Mouse (Mus musculus) thymus, postnatal 10 days (tissue): ENCODE data around the gene Fcgr3.
"Not testable (repeated sequence)": the region's sequence is repeated elsewhere in the genome, so short reads cannot be mapped to it uniquely, and the experiment has no call there.

Experiments used
- DNase-seq, 2 experiments: peaks; one replicate each; pipeline ENCODE4 v3.0.0; 2021; ENCODE audit warnings: low spot score in 2 of 2

Gene Fcgr3

DNA sequence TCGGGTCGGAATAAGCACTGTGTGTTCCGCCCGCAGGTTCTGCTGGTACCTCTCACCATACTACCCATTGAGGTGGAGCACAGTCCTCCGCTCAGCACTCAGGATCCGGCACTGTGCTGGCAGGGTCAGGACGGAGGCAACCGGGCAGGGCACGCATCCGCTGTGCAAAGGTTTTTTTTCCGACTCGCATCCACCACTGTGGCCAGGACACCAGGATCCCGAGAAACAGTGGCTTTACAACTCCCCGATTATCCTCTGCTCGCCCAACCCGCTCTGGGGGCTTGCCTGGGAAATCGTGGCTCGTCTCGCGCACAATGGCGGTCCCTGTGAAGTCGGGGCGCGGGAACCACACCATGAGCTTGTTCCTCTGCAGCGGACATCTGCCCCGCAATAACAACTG lies 21.0 kb upstream of the Fcgr3 start:
- DNase-seq = no peak

DNA sequence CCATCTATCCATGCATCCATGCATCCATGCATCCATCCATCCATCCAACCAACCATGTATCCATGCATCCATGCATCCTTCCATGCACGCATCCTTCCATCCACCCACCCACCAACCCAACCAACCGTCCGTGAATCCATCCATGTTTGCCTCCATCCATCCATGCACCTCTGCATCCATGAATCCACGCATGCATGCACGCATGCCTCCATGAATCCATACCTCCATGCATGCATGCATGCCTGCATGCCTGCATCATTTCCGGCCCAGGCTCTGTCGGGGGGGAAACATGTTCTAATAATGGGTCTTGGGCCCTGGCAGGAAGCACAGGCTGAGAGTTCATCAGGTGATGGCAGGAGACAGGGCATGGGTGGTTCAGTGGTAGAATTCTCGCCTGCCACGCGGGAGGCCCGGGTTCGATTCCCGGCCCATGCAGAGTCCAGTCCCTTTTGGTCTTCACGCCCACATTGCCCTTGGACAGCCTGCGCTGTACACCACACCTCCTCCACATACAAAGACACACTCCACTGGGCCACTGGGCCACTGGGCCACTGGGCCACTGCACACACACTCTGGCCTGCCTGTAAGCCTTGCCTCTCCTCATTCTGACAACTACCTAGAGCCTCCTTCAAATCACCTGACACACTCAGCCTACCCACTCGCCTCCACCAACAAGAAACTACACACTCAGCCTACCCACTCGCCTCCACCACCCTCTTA lies 16.9 kb upstream of the Fcgr3 start:
- not testable (repeated sequence) for DNase-seq

- not testable (repeated sequence) for DNase-seq
Measured at GRCm38 (mm10) chr1:171079825-171080224, 15.1 kb upstream of the Fcgr3 start.

DNA sequence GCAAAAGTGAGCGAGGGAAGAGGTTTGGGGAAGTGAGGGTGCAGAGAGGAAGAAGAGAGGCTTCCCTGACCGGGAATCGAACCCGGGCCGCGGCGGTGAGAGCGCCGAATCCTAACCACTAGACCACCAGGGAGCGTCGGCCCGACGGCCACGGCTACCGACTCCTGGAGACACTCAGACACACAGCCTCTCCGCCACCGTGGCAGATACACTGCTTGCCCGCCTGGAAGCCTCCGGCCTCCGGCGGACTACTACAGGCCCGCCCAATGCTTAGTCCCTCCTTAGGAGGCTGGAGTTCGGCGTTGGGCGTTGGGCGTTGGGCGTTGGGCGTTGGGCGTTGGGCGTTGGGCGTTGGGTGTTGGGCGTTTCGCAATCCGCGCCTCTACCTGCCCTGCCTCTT lies 14.6 kb upstream of the Fcgr3 start:
- DNase-seq = not testable (repeated sequence)

DNA sequence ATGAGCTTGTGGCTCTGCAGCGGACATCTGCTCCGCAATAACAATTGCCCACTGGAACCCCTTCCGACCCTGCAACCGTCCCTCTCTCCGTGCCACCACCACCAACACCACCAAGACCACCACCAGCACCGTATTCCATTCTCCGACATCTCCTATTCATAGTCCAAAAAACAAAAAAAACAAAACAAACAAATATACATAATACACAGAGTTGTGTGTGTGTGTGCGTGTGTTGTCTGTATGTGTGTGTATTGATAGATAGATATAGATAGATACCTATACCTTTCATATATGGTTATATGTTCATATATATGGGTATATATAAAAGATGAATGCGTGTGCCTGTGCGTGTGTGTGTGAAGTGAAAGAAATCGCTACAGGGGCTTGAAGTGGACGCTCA lies 13.7 kb upstream of the Fcgr3 start:
- DNase-seq = not testable (repeated sequence)

- DNase-seq = peak in 1 of 2 experiments; percentile 32
Measured at GRCm38 (mm10) chr1:171077955-171078354, 13.2 kb upstream of the Fcgr3 start.

DNA sequence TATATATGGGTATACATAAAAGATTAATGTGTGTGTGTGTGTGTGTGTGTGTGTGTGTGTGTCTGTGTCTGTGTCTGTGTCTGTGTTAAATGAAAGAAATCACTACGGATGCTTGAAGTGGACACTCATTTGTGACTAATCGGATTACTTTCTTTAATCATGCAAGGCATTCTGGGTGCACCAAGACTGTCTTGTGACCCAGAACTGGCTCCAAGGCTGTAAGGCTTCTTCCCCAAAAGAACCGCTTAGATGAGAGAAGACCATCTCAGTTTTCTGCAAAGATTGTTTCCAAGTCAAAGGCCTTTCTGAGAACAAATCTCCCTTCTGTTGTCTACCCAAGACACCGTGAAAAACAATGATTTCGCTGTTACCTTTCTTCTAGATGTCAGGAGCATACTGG lies 12.5 kb upstream of the Fcgr3 start:
- DNase-seq = not testable (repeated sequence)

DNA sequence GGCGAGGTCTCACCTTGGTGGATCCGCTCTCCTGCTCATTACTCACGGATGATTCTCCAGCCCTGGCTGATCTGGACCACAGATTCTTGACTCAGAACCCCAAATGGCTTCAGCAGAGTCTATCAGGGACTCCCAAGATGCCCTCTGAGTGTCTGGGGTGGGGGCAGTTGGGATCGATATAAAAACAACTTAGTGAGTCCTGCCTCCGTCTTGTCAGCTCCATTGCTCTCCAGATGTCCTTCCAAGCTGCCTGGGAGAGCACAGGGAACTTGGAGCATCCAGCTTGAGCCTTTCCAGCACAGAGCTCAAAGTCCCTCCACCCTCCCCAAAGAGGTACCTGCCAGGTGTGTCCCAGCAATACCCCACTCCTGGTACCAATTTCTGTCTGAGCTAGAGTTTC lies 11.4 kb upstream of the Fcgr3 start:
- not testable (repeated sequence) for DNase-seq

DNA sequence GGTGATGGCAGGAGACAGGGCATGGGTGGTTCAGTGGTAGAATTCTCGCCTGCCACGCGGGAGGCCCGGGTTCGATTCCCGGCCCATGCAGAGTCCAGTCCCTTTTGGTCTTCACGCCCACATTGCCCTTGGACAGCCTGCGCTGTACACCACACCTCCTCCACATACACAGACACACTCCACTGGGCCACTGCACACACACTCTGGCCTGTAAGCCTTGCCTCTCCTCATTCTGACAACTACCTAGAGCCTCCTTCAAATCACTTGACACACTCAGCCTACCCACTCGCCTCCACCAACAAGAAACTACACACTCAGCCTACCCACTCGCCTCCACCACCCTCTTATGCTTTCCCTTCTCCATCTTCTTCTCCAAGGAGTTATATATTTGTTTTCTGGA lies 9.5 kb upstream of the Fcgr3 start:
- peak in 1 of 2 experiments; percentile 26 for DNase-seq

GRCm38 (mm10) chr1:171072217-171072616 lies 7.5 kb upstream of the Fcgr3 start:
- DNase-seq = not testable (repeated sequence)

DNA sequence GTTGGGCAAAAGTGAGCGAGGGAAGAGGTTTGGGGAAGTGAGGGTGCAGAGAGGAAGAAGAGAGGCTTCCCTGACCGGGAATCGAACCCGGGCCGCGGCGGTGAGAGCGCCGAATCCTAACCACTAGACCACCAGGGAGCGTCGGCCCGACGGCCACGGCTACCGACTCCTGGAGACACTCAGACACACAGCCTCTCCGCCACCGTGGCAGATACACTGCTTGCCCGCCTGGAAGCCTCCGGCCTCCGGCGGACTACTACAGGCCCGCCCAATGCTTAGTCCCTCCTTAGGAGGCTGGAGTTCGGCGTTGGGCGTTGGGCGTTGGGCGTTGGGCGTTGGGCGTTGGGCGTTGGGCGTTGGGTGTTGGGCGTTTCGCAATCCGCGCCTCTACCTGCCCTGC lies 7.0 kb upstream of the Fcgr3 start:
- not testable (repeated sequence) for DNase-seq

- not testable (repeated sequence) for DNase-seq
Measured at GRCm38 (mm10) chr1:171070879-171071278, 6.1 kb upstream of the Fcgr3 start.

- peak in 1 of 2 experiments; percentile 24 for DNase-seq
Measured at GRCm38 (mm10) chr1:171069508-171069907, 4.8 kb upstream of the Fcgr3 start.

- not testable (repeated sequence) for DNase-seq
Measured at GRCm38 (mm10) chr1:171067928-171068327, 3.2 kb upstream of the Fcgr3 start.

GRCm38 (mm10) chr1:171066583-171066982 lies 1.8 kb upstream of the Fcgr3 start:
- DNase-seq = not testable (repeated sequence)

DNA sequence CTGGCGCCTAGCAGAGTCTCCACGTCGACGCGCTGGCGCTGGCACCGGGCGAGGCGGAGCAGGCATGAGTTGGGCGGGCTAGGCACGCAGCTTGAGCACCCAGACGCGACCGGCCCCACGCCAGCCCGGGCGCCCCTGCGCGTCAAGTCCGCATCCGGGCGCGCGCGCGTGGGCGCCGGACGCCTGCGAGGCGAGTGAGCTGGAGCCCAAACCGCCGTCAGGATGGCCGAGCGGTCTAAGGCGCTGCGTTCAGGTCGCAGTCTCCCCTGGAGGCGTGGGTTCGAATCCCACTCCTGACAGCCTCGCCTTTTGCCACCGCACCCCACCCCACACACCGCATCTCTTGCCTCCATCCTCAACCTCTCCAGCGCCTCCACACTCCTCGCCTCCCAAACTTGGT lies 1.0 kb upstream of the Fcgr3 start:
- DNase-seq = peak; percentile 36 to 41

DNA sequence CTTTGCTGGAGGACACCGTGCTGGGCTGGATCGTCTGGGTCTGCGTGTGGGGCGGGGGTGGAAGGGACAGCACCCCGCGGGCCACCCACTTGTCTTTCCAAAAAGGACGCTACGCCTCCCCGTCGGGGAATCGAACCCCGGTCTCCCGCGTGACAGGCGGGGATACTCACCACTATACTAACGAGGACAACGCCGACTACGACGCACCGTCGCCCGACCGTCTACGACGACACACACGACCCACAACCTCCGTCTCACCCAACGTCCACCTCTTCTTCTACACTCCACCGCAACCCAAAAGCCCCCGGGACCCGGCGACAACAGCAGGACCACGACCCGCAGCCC lies 480 bp upstream of the Fcgr3 start:
- DNase-seq = peak; percentile 45 to 61

GRCm38 (mm10) chr1:171063569-171064490 lies 905 bp downstream of the Fcgr3 start:
- DNase-seq = peak; percentile 34 to 48

DNA sequence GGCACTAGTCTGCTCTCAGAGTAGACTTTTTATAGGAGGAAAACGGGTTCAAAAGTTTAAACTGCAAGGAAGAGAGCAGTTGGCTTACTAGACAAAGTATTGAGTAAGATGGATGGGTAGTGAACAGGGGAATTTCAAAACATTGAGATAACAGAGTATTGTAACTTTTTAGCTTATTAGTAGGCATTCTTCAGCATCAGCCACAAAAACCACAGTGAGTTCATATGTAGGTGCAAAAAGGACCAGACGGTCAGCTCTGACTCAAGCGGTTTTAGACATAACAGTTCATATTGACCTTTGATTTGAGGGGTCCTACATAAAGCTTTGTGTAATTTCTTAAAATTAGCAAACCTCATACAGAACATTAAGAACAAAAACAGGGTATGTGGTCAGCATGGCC lies 3.2 kb downstream of the Fcgr3 start:
- DNase-seq = no peak

DNA sequence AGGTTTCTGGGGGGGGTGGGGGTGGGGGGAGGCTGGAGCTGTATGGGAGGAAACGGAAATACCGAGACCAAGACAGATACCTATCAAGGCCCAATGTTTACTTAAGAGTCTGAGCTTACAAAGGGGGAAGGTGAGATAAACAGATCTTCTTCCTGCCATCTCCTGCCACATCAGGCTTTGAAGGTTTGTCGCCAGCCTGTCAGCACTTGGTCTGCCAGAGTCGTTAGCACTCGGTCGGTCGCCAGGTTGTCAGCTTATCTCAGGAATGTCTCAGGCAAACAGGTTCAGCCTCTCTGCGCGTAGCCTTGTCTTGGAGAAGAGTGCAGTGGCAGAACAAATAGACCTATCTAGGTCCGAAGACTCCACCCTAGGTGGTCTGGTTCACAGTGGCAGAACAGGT lies 4.3 kb downstream of the Fcgr3 start:
- DNase-seq = no peak

- no peak for DNase-seq
Measured at GRCm38 (mm10) chr1:171059203-171059602, 5.5 kb downstream of the Fcgr3 start.

- DNase-seq = no peak
Measured at GRCm38 (mm10) chr1:171057253-171057652, 7.5 kb downstream of the Fcgr3 start.

- no peak for DNase-seq
Measured at GRCm38 (mm10) chr1:171053305-171053704, 11.4 kb downstream of the Fcgr3 start.
